10 mouse cellular contexts compared by ENCODE assay signal in the genomic region with DNA sequence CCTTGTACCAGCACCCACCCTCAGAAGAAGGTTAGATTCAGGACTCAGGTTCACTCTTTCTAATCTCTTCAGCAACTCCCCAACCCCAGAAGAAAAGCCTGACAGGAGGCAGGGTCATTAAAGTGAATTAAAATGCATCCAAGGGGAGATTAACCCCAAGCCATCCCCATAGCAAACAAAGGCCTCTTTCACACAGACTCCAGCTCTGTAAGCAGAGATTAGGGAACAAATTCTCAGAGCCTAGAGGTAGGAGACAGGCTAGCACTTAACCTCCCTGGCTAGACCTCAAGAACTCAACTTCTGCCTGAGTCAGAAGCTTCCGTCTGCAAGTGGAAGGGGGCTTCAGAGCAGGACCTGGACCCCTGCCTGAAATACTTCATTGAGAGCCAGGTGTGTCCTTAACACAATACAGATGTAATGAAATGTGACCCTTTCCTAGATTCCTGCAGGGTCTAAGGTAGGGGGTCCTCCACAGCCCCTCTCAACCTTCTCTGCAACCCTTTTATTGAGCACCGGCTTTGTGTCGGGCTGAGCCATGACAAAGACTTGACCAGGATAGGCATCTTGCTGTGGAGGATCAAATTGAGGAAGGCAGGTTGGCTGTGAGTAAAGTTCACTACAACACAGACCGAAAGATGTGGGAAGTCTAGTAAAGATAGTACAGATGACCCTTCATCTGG.
A peak's percentile ranks its signal among the peaks of the same experiment; 100 is the strongest.
DNase-seq lines count a peak whose midpoint lies in the region; ATAC-seq lines count a peak whose summit lies in the region.
"Had no signal": no experiment of that assay in that cellular context is flagged by ENCODE, and none has a peak within 500 bp of the region (broad histone marks: within the 10 kb centered on the region; RNA-seq: fewer than 3 reads in every experiment).

No protein-coding gene starts in this region.

- no peaks in the 10 kb centered on the region for H3K27me3 ChIP-seq in kidney, embryonic 15.5 days
- no peaks in the 10 kb centered on the region for H3K27me3 ChIP-seq in forebrain, embryonic 11.5 days (ENCODE audit: control insufficient read depth, insufficient read depth, low read length)
- no peaks in the 10 kb centered on the region for H3K27me3 ChIP-seq in limb, embryonic 10.5 days (ENCODE audit: low read depth, poor library complexity, severe bottlenecking)
- H3K27me3 ChIP-seq in neural tube, embryonic 15.5 days (replicated peaks): no peaks in the 10 kb centered on the region
- H3K27me3 ChIP-seq: megakaryocyte, embryonic 14.5 days had no signal

- H3K9me3 ChIP-seq in kidney, embryonic 15.5 days (replicated peaks): no peaks in the 10 kb centered on the region
- H3K9me3 ChIP-seq in forebrain, embryonic 11.5 days (ENCODE audit: control insufficient read depth, low read length): no peaks in the 10 kb centered on the region
- no peaks in the 10 kb centered on the region for H3K9me3 ChIP-seq in limb, embryonic 10.5 days (replicated peaks)
- H3K9me3 ChIP-seq in neural tube, embryonic 15.5 days (replicated peaks): no peaks in the 10 kb centered on the region
- H3K9me3 ChIP-seq: megakaryocyte, embryonic 14.5 days had no signal

- H3K36me3 ChIP-seq in kidney, embryonic 15.5 days: no peaks in the 10 kb centered on the region
- no peaks in the 10 kb centered on the region for H3K36me3 ChIP-seq in forebrain, embryonic 11.5 days (ENCODE audit: control insufficient read depth, insufficient read depth, low read length)
- no peaks in the 10 kb centered on the region for H3K36me3 ChIP-seq in limb, embryonic 10.5 days
- H3K36me3 ChIP-seq in neural tube, embryonic 15.5 days: no peaks in the 10 kb centered on the region

- peak overlapping the region; percentile 76 for H3K27ac ChIP-seq in kidney, embryonic 15.5 days
- H3K27ac ChIP-seq in forebrain, embryonic 11.5 days (ENCODE audit: low read depth, low read length): peak overlapping the region; percentile 72
- H3K27ac ChIP-seq in limb, embryonic 10.5 days: peak overlapping the region; percentile 85
- H3K27ac ChIP-seq in neural tube, embryonic 15.5 days (replicated peaks): peak overlapping the region; percentile 19; the same call in 1 of the 2 replicates

- H3K4me2 ChIP-seq in kidney, embryonic 15.5 days: no peak overlapping the region
- no peak overlapping the region for H3K4me2 ChIP-seq in forebrain, embryonic 11.5 days (ENCODE audit: low read depth, low read length, severe bottlenecking)
- H3K4me2 ChIP-seq in neural tube, embryonic 15.5 days: no peak overlapping the region

- peak; percentile 34; the same call in 1 of the 2 replicates for ATAC-seq in kidney, embryonic 15.5 days (replicated peaks; ENCODE audit: low FRiP score)
- ATAC-seq in forebrain, embryonic 11.5 days (replicated peaks; ENCODE audit: low FRiP score): peak; percentile 83
- peak; percentile 28; the same call in 1 of the 2 replicates for ATAC-seq in neural tube, embryonic 15.5 days (ENCODE audit: low FRiP score)

- 72% methylated on average over 4 of the region's 4 CpGs for WGBS in kidney, embryonic 15.5 days
- 23% methylated on average over 4 of the region's 4 CpGs for WGBS in forebrain, embryonic 11.5 days
- WGBS in limb, embryonic 10.5 days: 65% methylated on average over 4 of the region's 4 CpGs
- WGBS in neural tube, embryonic 15.5 days: 62% methylated on average over 4 of the region's 4 CpGs

- no peak overlapping the region for H3K9ac ChIP-seq in kidney, embryonic 15.5 days
- H3K9ac ChIP-seq in forebrain, embryonic 11.5 days (ENCODE audit: low read length): no peak overlapping the region
- H3K9ac ChIP-seq in neural tube, embryonic 15.5 days (replicated peaks): no peak overlapping the region

- peaks cover 15% of the 10 kb centered on the region for H3K4me1 ChIP-seq in kidney, embryonic 15.5 days
- H3K4me1 ChIP-seq in forebrain, embryonic 11.5 days (replicated peaks; ENCODE audit: control insufficient read depth, insufficient read depth, low read length): peaks cover 7% of the 10 kb centered on the region; the same call in 1 of the 2 replicates
- H3K4me1 ChIP-seq in limb, embryonic 10.5 days: peaks cover 30% of the 10 kb centered on the region
- peaks cover 14% of the 10 kb centered on the region for H3K4me1 ChIP-seq in neural tube, embryonic 15.5 days
- H3K4me1 ChIP-seq: megakaryocyte, embryonic 14.5 days had no signal

- H3K4me3 ChIP-seq in kidney, embryonic 15.5 days (replicated peaks): no peak overlapping the region
- H3K4me3 ChIP-seq in forebrain, embryonic 11.5 days (ENCODE audit: low read depth, low read length): no peak overlapping the region
- H3K4me3 ChIP-seq in limb, embryonic 10.5 days: no peak overlapping the region
- H3K4me3 ChIP-seq in neural tube, embryonic 15.5 days (replicated peaks): no peak overlapping the region
- H3K4me3 ChIP-seq: megakaryocyte, embryonic 14.5 days had no signal

- DNase-seq in kidney, postnatal 4 days: no peak
- DNase-seq in forebrain, embryonic 11.5 days (ENCODE audit: low spot score): no peak
- DNase-seq in limb, embryonic 10.5 days (ENCODE audit: low spot score): no peak
- no peak for DNase-seq in T-cell, adult 2 months (ENCODE audit: low spot score)
- no peak for DNase-seq in right cerebral cortex, adult 18-20 months
- no peak for DNase-seq in Muller cell, postnatal 12 days (ENCODE audit: inconsistent ontology term)
- DNase-seq: heart, postnatal 10 days had no signal

Comparison
In these comparisons a context has a peak if more than half of its experiments do, and no peak if none do; other contexts are left out.
1. ATAC-seq: peak in every context shown above with its lines; median percentile 83 in forebrain, embryonic 11.5 days; 34 in kidney, embryonic 15.5 days; 28 in neural tube, embryonic 15.5 days.
2. H3K27ac ChIP-seq: peak in every context shown above with its lines; median percentile 85 in limb, embryonic 10.5 days; 76 in kidney, embryonic 15.5 days; 72 in forebrain, embryonic 11.5 days; 19 in neural tube, embryonic 15.5 days.